Mouse (Mus musculus) cerebellum, adult 9-11 months (tissue): ENCODE data around the gene Alg3.

Source experiments
- DNase-seq: peaks from one replicate; pipeline ENCODE4 v3.0.0; 2022

The Alg3 gene

GRCm38 (mm10) chr16:20600511-20600910 is 11.0 kb downstream of the Alg3 start:
- DNase-seq, result no peak

GRCm38 (mm10) chr16:20596687-20597441 is 14.7 kb downstream of the Alg3 start:
- no peak for DNase-seq

- DNase-seq, result no peak
Observed at GRCm38 (mm10) chr16:20595737-20596136, 15.8 kb downstream of the Alg3 start.

- DNase-seq, result no peak
Observed at GRCm38 (mm10) chr16:20595060-20595673, 16.4 kb downstream of the Alg3 start.

DNA sequence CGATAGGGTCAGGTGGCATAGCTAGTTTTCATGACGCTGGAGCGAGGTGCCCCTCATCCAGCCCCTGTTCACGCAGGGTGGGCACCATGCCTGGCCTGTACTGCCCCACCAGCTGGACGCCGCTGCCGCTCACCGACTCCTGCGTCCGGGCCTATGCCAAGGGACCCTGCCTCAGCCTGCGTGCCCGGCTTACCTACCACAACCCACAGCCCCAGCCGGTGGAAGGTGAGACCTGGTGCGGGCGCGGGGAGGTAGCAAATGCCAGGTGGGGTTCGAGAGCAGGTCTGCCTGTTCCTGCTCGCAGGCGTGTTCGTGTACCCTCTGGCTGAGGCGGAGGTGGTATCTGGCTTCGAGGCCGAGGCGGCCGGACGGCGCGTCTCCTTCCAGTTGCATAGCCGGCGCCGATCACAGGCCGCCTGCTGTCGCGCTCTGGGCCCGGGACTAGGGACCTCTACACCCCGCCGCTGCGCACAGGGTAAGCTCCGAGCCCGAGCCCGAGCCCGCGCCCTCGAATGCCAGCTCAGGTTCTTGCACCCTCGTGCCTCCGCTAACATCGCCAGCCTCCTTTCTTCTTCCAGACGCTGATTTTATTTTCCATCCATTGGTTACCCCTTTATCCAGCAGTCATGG is 20.3 kb downstream of the Alg3 start:
- no peak for DNase-seq

GRCm38 (mm10) chr16:20590680-20591038 is 20.9 kb downstream of the Alg3 start:
- no peak for DNase-seq

GRCm38 (mm10) chr16:20589939-20590679 is 21.4 kb downstream of the Alg3 start:
- peak; percentile 69 for DNase-seq

DNA sequence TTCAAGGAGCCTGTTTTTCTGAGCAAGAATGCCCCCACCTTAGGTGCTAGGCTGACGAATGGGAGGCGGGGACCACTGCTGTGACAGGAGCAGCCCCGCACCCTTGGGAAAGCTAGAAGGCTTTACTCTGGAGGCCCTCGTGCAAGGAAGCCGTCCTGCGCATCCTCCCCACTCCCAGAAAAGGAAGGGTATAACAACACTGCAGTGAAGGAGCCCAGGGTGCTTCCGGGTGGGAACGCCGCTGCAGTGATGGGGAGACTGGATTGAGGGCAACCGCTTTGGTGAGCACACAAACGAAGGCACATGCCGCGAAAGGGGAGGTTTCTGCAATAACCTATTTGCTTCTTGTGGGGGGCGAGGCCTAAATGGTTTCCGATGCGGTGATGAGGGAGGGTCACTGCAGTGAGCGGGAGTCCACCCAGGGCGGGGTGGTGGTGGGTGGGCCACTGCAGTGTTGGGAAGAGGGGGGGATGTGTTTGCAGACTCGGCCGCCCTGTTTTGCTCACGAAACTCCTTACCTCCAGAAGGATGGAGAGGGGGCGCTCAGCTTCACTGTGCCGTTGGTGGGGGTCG is 22.1 kb downstream of the Alg3 start, which contains the start of gene Vwa5b2:
TSS of gene Vwa5b2 (plus strand) at position 106 of the 573 bp plus-strand sequence.
- DNase-seq, result no peak

- DNase-seq, result no peak
Observed at GRCm38 (mm10) chr16:20565075-20565474, 46.5 kb downstream of the Alg3 start.

DNA sequence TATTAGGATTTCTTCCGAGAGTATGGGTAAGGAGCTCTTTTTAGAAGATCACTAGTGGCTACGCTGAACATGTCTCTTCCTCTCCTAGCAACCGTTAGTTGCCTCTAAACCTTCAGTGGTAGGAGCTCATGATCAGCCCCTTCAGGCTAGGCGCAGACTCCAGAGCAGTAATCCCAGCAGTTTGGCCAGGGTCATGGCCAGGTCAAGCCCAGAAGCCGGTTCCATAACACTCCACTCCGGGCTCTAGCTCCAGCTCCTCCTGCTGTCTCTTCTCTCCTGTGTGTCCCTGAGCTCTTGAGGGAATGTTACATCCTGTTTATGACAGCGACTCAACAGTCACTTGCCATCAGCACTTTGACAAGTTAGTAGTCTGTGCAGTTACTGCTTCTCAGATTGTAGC is 54.2 kb downstream of the Alg3 start:
- no peak for DNase-seq
